Mouse (Mus musculus) bone marrow, adult 2 months (tissue): ENCODE data around the gene Zc3h7b. TPM values are rescaled to one million over a fixed set of nuclear protein-coding genes. Genes with fewer than 3 reads are reported as not detected.

Experiments
- H3K27ac ChIP-seq: fragments of 200-500 bp; 2 replicates; pipeline ENCODE4 v1.5.1; 2012; ENCODE audit warnings: low read depth, mild to moderate bottlenecking, control low read depth, inconsistent platforms, low read length; ENCODE audit not compliant: control insufficient read depth, poor library complexity, insufficient read depth
- H3K4me1 ChIP-seq: fragments of 200-500 bp; 2 replicates; pipeline ENCODE4 v1.6.1; 2011; ENCODE audit warnings: low read length; ENCODE audit not compliant: control insufficient read depth, insufficient read depth
- H3K4me3 ChIP-seq: fragments of 200-500 bp; replicated peaks from 2 replicates; pipeline ENCODE3; 2011; ENCODE audit warnings: mild to moderate bottlenecking, low read depth, low read length, control low read depth; ENCODE audit not compliant: control insufficient read depth
- CTCF ChIP-seq: fragments of 200-500 bp; IDR thresholded peaks from 2 replicates; pipeline ENCODE4 v1.5.1; 2011; ENCODE audit warnings: low read length, control low read depth; ENCODE audit not compliant: control insufficient read depth, insufficient read depth
- POLR2A ChIP-seq: fragments of 200-500 bp; IDR thresholded peaks from 2 replicates; pipeline ENCODE4 v1.6.1; 2011; ENCODE audit warnings: low read depth, mild to moderate bottlenecking, control low read depth, low read length, borderline replicate concordance; ENCODE audit not compliant: control insufficient read depth
- WGBS: fragments of 180-500 bp; shearing (Covaris S2); methylation state at CpG from one replicate; pipeline ENCODE4 v1.1.7; 2018; 5-methylcytosine and 5-hydroxymethylcytosine counted together
- polyA plus RNA-seq: library from polyadenylated mRNA; stranded (reverse); fragments of >200 nt; gene quantifications from 2 replicates; pipeline ENCODE4 v1.2.4, GENCODE M21; 2011; ENCODE audit warnings: low replicate concordance; ENCODE audit not compliant: missing spikeins, insufficient read depth, insufficient read length

The Zc3h7b gene
- polyA plus RNA-seq, 1 experiment, result 16.1 TPM

- Histone ChIP-seq H3K27ac (no peak overlapping the region), H3K4me1 (0 out of 2 replicates have a peak, but pooled peaks cover 1% of the 10 kb centered on the region), H3K4me3 (no peak overlapping the region)
- no peak for TF ChIP-seq POLR2A
- no peak for TF ChIP-seq CTCF
- WGBS, result 75% methylated on average over 10 of the region's 10 CpGs
Observed at GRCm38 (mm10) chr15:81835007-81835880, 90.4 kb downstream of the Zc3h7b start.

DNA sequence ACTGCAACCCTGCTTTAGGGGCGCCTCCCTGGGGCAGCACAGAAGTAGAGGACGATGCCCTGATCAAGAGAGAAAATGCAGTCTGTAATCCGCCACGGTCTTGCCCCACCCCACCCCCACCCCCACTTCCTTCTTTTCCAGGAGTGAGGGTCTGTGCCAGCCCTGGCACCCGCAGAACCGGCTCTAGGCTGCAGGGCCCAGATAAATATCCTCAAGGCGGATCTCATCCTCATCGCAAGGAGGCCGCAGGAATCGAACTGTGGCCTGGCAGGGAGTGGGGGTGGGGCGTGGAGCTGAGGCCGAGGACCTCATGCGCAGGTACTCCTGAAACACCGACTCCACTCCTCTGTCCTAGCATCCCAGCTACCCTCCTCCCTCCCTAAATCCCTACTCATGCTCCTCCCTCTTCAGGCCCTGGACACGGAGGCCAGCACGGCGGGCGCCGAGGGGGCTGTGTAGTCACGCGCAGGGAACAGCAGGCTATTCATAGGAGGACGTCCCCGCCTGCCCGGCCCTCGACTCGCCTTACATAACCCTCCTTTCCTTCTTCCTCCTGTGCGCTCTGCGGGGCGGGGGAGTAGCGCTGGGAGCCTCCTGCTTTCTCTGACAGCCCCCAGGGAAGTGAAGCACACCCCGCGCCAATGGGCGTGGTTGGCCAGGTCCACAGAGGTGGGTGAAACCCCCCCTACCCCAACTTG lies 91.4 kb downstream of the Zc3h7b start:
- H3K27ac ChIP-seq, result peak overlapping the region; percentile 4; the same call in 1 of the 2 replicates
- 3% methylated on average over 33 of the region's 33 CpGs for WGBS
- TF ChIP-seq CTCF (no peak), POLR2A (peak; percentile 48; the same call in 1 of the 2 replicates)
- 0 out of 2 replicates have a peak, but pooled peaks cover under 1% of the 10 kb centered on the region for H3K4me1 ChIP-seq
- H3K4me3 ChIP-seq, result peak overlapping the region; percentile 67

- WGBS, result 47% methylated on average over 7 of the region's 7 CpGs
- Histone ChIP-seq H3K4me3 (no peak overlapping the region), H3K4me1 (no peaks in the 10 kb centered on the region), H3K27ac (no peak overlapping the region)
- no peak for TF ChIP-seq POLR2A
- no peak for TF ChIP-seq CTCF
Observed at GRCm38 (mm10) chr15:81836966-81837920, 92.4 kb downstream of the Zc3h7b start.

- TF ChIP-seq CTCF, result no peak
- no peak for TF ChIP-seq POLR2A
- Histone ChIP-seq H3K4me1 (no peaks in the 10 kb centered on the region), H3K4me3 (no peak overlapping the region), H3K27ac (no peak overlapping the region)
- WGBS, result 26% methylated on average over 14 of the region's 14 CpGs
Observed at GRCm38 (mm10) chr15:81838554-81839235, 93.8 kb downstream of the Zc3h7b start.

DNA sequence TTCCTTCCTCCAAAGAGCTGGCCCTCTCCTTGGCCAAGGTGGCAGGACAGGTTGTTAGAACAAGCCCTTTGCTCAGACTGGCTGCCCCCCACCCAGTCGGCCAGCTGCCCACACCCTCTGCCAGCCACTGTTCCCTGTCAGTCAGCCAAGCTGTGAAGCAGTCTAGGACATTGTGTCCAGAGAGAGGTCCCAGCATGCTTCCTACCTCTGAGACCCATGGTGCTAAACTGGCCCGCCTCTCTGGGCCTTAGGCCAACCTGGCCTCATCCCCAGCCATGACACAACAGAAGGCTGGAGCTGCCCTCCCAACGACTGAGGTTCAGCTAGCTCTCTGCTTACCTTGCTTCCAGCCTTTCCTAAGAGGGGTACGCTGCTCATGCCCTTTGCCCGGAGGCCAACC lies 94.8 kb downstream of the Zc3h7b start:
- Histone ChIP-seq H3K27ac (no peak overlapping the region), H3K4me3 (no peak overlapping the region), H3K4me1 (no peaks in the 10 kb centered on the region)
- WGBS, result 57% methylated on average over 5 of the region's 5 CpGs
- no peak for TF ChIP-seq POLR2A
- TF ChIP-seq CTCF, result no peak

GRCm38 (mm10) chr15:81840306-81840705 lies 95.4 kb downstream of the Zc3h7b start:
- 91% methylated on average over 7 of the region's 7 CpGs for WGBS

DNA sequence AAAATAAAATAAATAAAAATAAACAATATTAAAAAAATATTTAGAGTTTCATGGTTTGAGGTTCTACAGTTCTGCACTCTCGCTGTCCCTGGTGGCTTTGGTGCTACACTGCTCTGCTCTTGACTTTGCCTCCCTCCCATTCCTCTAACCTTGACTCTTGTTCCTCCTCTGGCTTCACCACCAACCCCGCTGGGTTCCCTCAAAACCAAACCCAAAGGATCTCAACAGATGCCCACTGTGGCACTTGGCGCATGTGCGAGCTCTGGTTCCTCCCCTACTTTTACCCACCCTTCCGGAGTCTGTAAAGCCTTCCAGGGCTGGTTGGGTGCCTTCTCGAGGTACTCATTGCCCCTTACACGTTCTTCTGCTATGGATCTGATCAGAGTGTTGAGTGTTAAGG lies 97.4 kb downstream of the Zc3h7b start:
- TF ChIP-seq CTCF, result no peak
- no peak for TF ChIP-seq POLR2A
- Histone ChIP-seq H3K4me3 (no peak overlapping the region), H3K4me1 (no peaks in the 10 kb centered on the region), H3K27ac (no peak overlapping the region)
- 42% methylated on average over 7 of the region's 7 CpGs for WGBS

More at GRCm38 (mm10) chr15:81840306-81840705, 95.4 kb downstream of the Zc3h7b start:
- H3K27ac ChIP-seq, result no peak overlapping the region
- H3K4me1 ChIP-seq, result no peaks in the 10 kb centered on the region
- TF ChIP-seq CTCF (no peak), POLR2A (no peak)
- H3K4me3 ChIP-seq, result no peak overlapping the region
